Mouse (Mus musculus) spleen, adult 2 months (tissue): Measurements from ENCODE around the gene Wbp2nl.

Experiments
- CTCF ChIP-seq: fragments of 200-500 bp; IDR thresholded peaks from 2 replicates; pipeline ENCODE4 v1.5.1; 2011; ENCODE audit warnings: mild to moderate bottlenecking, inconsistent platforms; ENCODE audit not compliant: insufficient read depth, insufficient read length, insufficient replicate concordance; ENCODE audit errors: extremely low read depth
- POLR2A ChIP-seq: fragments of 200-500 bp; IDR thresholded peaks from 2 replicates; pipeline ENCODE4 v1.6.1; 2011; ENCODE audit warnings: low read depth, low read length, inconsistent platforms

GRCm38 (mm10) chr15:82348999-82349341, 50.2 kb downstream of the Wbp2nl start:
- no peak for TF ChIP-seq CTCF
- no peak for TF ChIP-seq POLR2A
